Mouse (Mus musculus): ENCODE results near the gene Gm42688. TPM values are rescaled to one million over a fixed set of nuclear protein-coding genes. Genes with fewer than 3 reads are reported as not detected.
A peak's percentile ranks its signal among the peaks of the same experiment; 100 is the strongest.

The Gm42688 gene
- polyA plus RNA-seq, 1 experiment from 2014 or later, result 2.3 TPM

- H3K4me1 ChIP-seq, result peaks cover 28% of the 10 kb centered on the region
- H3K4me2 ChIP-seq, result peak overlapping the region; percentile 33
- H3K27ac ChIP-seq, result no peak overlapping the region
- 0 out of 2 replicates have a peak, but pooled peaks have one; percentile 20 for ATAC-seq
- no peak overlapping the region for H3K9ac ChIP-seq
- no peaks in the 10 kb centered on the region for H3K9me3 ChIP-seq (replicated peaks)
- peaks cover 100% of the 10 kb centered on the region for H3K27me3 ChIP-seq
- peak overlapping the region; percentile 21 for H3K4me3 ChIP-seq
- 1% methylated on average over 65 of the region's 69 CpGs for WGBS
- no peaks in the 10 kb centered on the region for H3K36me3 ChIP-seq (ENCODE audit: poor library complexity, severe bottlenecking)
Measured at GRCm38 (mm10) chr6:83069488-83070246, 31.8 kb upstream of the Gm42688 start.

DNA sequence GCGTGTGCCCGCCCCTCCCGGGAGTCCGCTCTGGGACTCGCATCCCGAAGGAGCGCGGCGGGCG is 31.3 kb upstream of the Gm42688 start, which contains the start of gene Tlx2:
TSS of gene Tlx2 (minus strand) at position 47 of the 64 bp plus-strand sequence.
- WGBS, result 0% methylated on average over 9 of the region's 10 CpGs
- H3K27ac ChIP-seq, result no peak within 1 kb of the TSS
- H3K9ac ChIP-seq, result no peak within 1 kb of the TSS
- ATAC-seq, result no peak
- peak within 1 kb of the TSS; percentile 33 for H3K4me2 ChIP-seq
- peaks cover 28% of the 10 kb centered on the region for H3K4me1 ChIP-seq
- peak within 1 kb of the TSS; percentile 23 for H3K4me3 ChIP-seq
- H3K36me3 ChIP-seq (ENCODE audit: poor library complexity, severe bottlenecking), result no peaks in the 10 kb centered on the region
- H3K27me3 ChIP-seq, result peaks cover 100% of the 10 kb centered on the region
- no peaks in the 10 kb centered on the region for H3K9me3 ChIP-seq (replicated peaks)

- 0 out of 2 replicates have a peak, but pooled peaks have one; percentile 13 for ATAC-seq
Measured at GRCm38 (mm10) chr6:83070311-83071219, 30.9 kb upstream of the Gm42688 start.

DNA sequence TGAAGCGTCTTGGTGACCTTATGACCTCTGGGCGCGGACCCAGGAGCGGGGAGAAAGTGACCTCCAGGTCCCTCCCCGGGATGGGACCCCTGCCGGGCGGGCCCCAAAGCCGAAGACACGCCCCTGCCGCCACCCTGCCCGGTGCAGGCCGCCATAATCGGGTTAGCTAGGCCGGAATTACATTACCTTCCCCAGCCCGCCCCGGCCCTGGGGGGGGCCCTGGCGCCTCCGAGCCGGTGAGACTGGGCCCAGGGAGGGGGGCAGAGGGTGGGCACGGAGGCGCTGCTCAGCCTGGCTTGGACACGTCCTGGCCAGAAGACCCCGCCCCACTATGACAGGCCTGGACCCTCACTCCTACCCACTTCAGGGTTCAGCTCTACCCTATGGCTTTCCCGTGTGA is 30.2 kb upstream of the Gm42688 start:
- H3K4me2 ChIP-seq, result 0 out of 2 replicates have a peak overlapping the region, but pooled peaks have one; percentile 13
- 0 out of 2 replicates have a peak overlapping the region, but pooled peaks have one; percentile 9 for H3K4me3 ChIP-seq
- peak; percentile 52; the same call in 1 of the 2 replicates for ATAC-seq

More at GRCm38 (mm10) chr6:83070311-83071219, 30.9 kb upstream of the Gm42688 start:
- no peak overlapping the region for H3K27ac ChIP-seq
- no peaks in the 10 kb centered on the region for H3K36me3 ChIP-seq (ENCODE audit: poor library complexity, severe bottlenecking)
- peak overlapping the region; percentile 21 for H3K4me3 ChIP-seq
- H3K4me1 ChIP-seq, result peaks cover 28% of the 10 kb centered on the region
- under 1% methylated on average over 55 of the region's 58 CpGs for WGBS
- peak overlapping the region; percentile 33 for H3K4me2 ChIP-seq
- H3K27me3 ChIP-seq, result peaks cover 100% of the 10 kb centered on the region
- no peak overlapping the region for H3K9ac ChIP-seq
- no peaks in the 10 kb centered on the region for H3K9me3 ChIP-seq (replicated peaks)

DNA sequence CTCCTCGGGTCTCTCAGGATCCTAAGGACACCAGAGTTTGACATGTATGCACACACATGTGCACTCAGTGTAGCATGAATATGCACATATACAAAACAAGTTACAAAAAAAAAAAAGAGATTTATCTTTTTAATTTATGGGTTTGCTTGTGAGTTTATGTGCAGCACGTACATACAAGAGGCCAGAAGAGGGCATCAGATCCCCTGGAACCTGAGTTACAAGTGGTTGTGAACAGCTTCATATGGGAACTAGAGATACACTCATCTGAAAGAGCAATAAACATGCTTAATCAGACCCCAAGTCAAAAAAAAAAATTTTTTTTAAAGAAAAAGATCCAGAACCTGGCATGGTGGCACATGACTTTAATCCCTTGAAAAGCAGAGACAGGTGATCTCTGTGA is 26.4 kb upstream of the Gm42688 start:
- peaks cover 37% of the 10 kb centered on the region for H3K4me1 ChIP-seq
- no peak overlapping the region for H3K4me3 ChIP-seq
- 19% methylated on average over 2 of the region's 2 CpGs for WGBS

More for the DNA sequence above, 30.2 kb upstream of the Gm42688 start:
- Histone ChIP-seq H3K9ac (no peak overlapping the region), H3K36me3 (ENCODE audit: poor library complexity, severe bottlenecking) (no peaks in the 10 kb centered on the region), H3K4me1 (peaks cover 28% of the 10 kb centered on the region), H3K27ac (no peak overlapping the region), H3K9me3 (replicated peaks) (no peaks in the 10 kb centered on the region), H3K27me3 (peaks cover 100% of the 10 kb centered on the region)
- WGBS, result 1% methylated on average over 18 of the region's 24 CpGs

GRCm38 (mm10) chr6:83077630-83078323 is 23.6 kb upstream of the Gm42688 start, which contains the start of gene Pcgf1:
Gene Pcgf1, plus strand, starts transcription at chr6:83077869.
- peaks cover 21% of the 10 kb centered on the region for H3K4me1 ChIP-seq
- H3K4me2 ChIP-seq, result peak within 1 kb of the TSS; percentile 97
- H3K9ac ChIP-seq, result peak within 1 kb of the TSS; percentile 84
- under 1% methylated on average over 54 of the region's 54 CpGs for WGBS
- ATAC-seq, result peak; percentile 82
- peak within 1 kb of the TSS; percentile 79 for H3K4me3 ChIP-seq
- H3K27ac ChIP-seq, result peak within 1 kb of the TSS; percentile 87
- H3K36me3 ChIP-seq (ENCODE audit: poor library complexity, severe bottlenecking), result peaks cover 29% of the 10 kb centered on the region
- no peaks in the 10 kb centered on the region for H3K9me3 ChIP-seq (replicated peaks)
- peaks cover 51% of the 10 kb centered on the region for H3K27me3 ChIP-seq

More for the DNA sequence above, 26.4 kb upstream of the Gm42688 start:
- H3K4me2 ChIP-seq, result no peak overlapping the region
- peaks cover 1% of the 10 kb centered on the region; the same call in 1 of the 2 replicates for H3K36me3 ChIP-seq (ENCODE audit: poor library complexity, severe bottlenecking)
- peaks cover 74% of the 10 kb centered on the region for H3K27me3 ChIP-seq
- no peaks in the 10 kb centered on the region for H3K9me3 ChIP-seq (replicated peaks)
- no peak overlapping the region for H3K27ac ChIP-seq
- no peak overlapping the region for H3K9ac ChIP-seq
- ATAC-seq, result no peak

GRCm38 (mm10) chr6:83078324-83078858 is 23.0 kb upstream of the Gm42688 start:
- H3K36me3 ChIP-seq (ENCODE audit: poor library complexity, severe bottlenecking), result peaks cover 29% of the 10 kb centered on the region
- peak; percentile 94 for ATAC-seq
- WGBS, result under 1% methylated on average over 46 of the region's 46 CpGs

GRCm38 (mm10) chr6:83080210-83080609 is 21.2 kb upstream of the Gm42688 start:
- Histone ChIP-seq H3K9me3 (replicated peaks) (no peaks in the 10 kb centered on the region), H3K36me3 (ENCODE audit: poor library complexity, severe bottlenecking) (peaks cover 29% of the 10 kb centered on the region), H3K4me1 (peaks cover 21% of the 10 kb centered on the region), H3K9ac (no peak overlapping the region), H3K27ac (no peak overlapping the region), H3K4me2 (0 out of 2 replicates have a peak overlapping the region, but pooled peaks have one; percentile 97), H3K4me3 (no peak overlapping the region), H3K27me3 (peaks cover 51% of the 10 kb centered on the region)
- no peak for ATAC-seq
- 94% methylated on average over 5 of the region's 5 CpGs for WGBS

More at GRCm38 (mm10) chr6:83078324-83078858, 23.0 kb upstream of the Gm42688 start:
- Histone ChIP-seq H3K9ac (peak overlapping the region; percentile 84), H3K4me2 (peak overlapping the region; percentile 97), H3K27ac (peak overlapping the region; percentile 87), H3K4me1 (peaks cover 21% of the 10 kb centered on the region), H3K9me3 (replicated peaks) (no peaks in the 10 kb centered on the region), H3K4me3 (peak overlapping the region; percentile 79), H3K27me3 (peaks cover 51% of the 10 kb centered on the region)

DNA sequence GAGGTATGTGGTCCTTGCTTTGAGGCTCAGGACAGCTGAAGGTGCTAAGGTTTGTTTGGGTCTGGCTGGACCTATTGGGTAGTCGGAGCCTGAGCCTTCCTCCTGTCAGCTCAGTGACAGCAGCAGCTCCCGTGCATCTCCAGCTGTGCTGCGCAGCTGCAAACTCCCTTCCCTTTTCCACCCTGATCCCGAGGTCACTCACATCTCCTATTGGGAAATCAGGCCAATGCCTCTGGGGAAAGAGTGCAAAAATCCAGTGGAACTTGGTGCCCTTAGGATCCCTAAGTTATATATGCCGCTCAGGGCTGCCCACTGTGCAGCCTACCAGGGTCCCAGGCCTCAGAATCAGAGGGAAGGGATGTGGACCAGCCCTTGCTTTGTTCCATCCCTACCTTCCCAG is 17.9 kb upstream of the Gm42688 start:
- H3K4me3 ChIP-seq, result no peak overlapping the region
- no peak overlapping the region for H3K27ac ChIP-seq
- no peak overlapping the region for H3K9ac ChIP-seq
- H3K4me1 ChIP-seq, result peaks cover 19% of the 10 kb centered on the region
- H3K4me2 ChIP-seq, result no peak overlapping the region
- H3K9me3 ChIP-seq (replicated peaks), result no peaks in the 10 kb centered on the region
- peaks cover 29% of the 10 kb centered on the region for H3K36me3 ChIP-seq (ENCODE audit: poor library complexity, severe bottlenecking)
- no peak for ATAC-seq
- 5% methylated on average over 5 of the region's 5 CpGs for WGBS
- H3K27me3 ChIP-seq, result peaks cover 63% of the 10 kb centered on the region

DNA sequence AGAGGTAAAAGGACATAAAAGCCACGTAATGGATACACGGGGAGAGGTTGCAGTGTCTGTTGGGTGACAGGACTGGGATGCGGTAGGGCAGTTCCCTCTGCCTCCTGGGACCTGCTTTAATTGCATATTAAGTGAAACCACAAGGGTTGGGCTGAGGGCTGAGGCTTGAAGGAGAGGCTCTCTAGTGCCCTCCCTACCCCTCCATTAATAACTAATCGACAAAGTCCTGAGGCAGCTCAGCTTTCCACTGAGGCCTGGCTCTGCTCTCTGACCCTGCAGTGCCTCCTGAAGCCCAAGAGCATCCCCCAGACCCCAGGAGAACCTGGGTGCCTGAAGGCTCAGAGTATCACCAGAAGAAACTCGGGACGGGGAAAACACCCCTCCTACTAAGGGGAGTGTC is 16.9 kb upstream of the Gm42688 start:
- Histone ChIP-seq H3K4me2 (no peak overlapping the region), H3K9me3 (replicated peaks) (no peaks in the 10 kb centered on the region), H3K4me3 (no peak overlapping the region), H3K36me3 (ENCODE audit: poor library complexity, severe bottlenecking) (peaks cover 29% of the 10 kb centered on the region), H3K27ac (no peak overlapping the region), H3K4me1 (peaks cover 12% of the 10 kb centered on the region), H3K9ac (no peak overlapping the region), H3K27me3 (peaks cover 71% of the 10 kb centered on the region)
- no peak for ATAC-seq
- WGBS, result 5% methylated on average over 6 of the region's 6 CpGs

All from forebrain, embryonic 13.5 days (tissue).